Mouse (Mus musculus) A20 (cell line): ENCODE results near the gene Wdr18.

ENCODE experiments used
- DNase-seq: peaks from one replicate; pipeline ENCODE4 v3.0.0-alpha.2; 2011; ENCODE audit warnings: low read depth, low spot score

Wdr18 gene

GRCm38 (mm10) chr10:79927324-79928029, 32.5 kb upstream of the Wdr18 start:
- DNase-seq, result peak; percentile 84

- peak; percentile 72 for DNase-seq
Observed at GRCm38 (mm10) chr10:79928030-79928694, 31.8 kb upstream of the Wdr18 start.

GRCm38 (mm10) chr10:79928907-79929701, 30.8 kb upstream of the Wdr18 start:
- DNase-seq, result no peak

- no peak for DNase-seq
Observed at GRCm38 (mm10) chr10:79929967-79930825, 29.8 kb upstream of the Wdr18 start.

GRCm38 (mm10) chr10:79930826-79931186, 29.1 kb upstream of the Wdr18 start:
- DNase-seq, result no peak

GRCm38 (mm10) chr10:79931797-79932196, 28.2 kb upstream of the Wdr18 start:
- DNase-seq, result no peak

- DNase-seq, result no peak
Observed at GRCm38 (mm10) chr10:79932736-79933135, 27.2 kb upstream of the Wdr18 start.

GRCm38 (mm10) chr10:79933145-79933679, 26.7 kb upstream of the Wdr18 start:
- DNase-seq, result no peak

GRCm38 (mm10) chr10:79933861-79934260, 26.1 kb upstream of the Wdr18 start:
- DNase-seq, result no peak

GRCm38 (mm10) chr10:79934272-79934721, 25.7 kb upstream of the Wdr18 start:
- DNase-seq, result no peak

GRCm38 (mm10) chr10:79934794-79935569, 25.0 kb upstream of the Wdr18 start:
- DNase-seq, result no peak

GRCm38 (mm10) chr10:79936284-79936910, 23.6 kb upstream of the Wdr18 start:
- no peak for DNase-seq

GRCm38 (mm10) chr10:79936911-79937441, 23.0 kb upstream of the Wdr18 start:
- DNase-seq, result no peak

GRCm38 (mm10) chr10:79937775-79938526, 22.0 kb upstream of the Wdr18 start:
- DNase-seq, result no peak

GRCm38 (mm10) chr10:79940749-79941148, 19.2 kb upstream of the Wdr18 start:
- DNase-seq, result peak; percentile 97

- peak; percentile 78 for DNase-seq
Observed at GRCm38 (mm10) chr10:79942988-79943387, 17.0 kb upstream of the Wdr18 start.

- peak; percentile 81 for DNase-seq
Observed at GRCm38 (mm10) chr10:79943471-79943901, 16.5 kb upstream of the Wdr18 start.

- DNase-seq, result no peak
Observed at GRCm38 (mm10) chr10:79945507-79946234, 14.3 kb upstream of the Wdr18 start.
